Mouse (Mus musculus) spleen, adult 12 weeks (tissue): ENCODE data around the gene Spdye4a.
"Not testable (repeated sequence)": the region's sequence is repeated elsewhere in the genome, so short reads cannot be mapped to it uniquely, and the experiment has no call there.

Experiments
- DNase-seq: peaks from one replicate; pipeline ENCODE4 v3.0.0; 2022; ENCODE audit warnings: low spot score

Spdye4a gene

GRCm38 (mm10) chr5:143235028-143235693, 8.5 kb upstream of the Spdye4a start, which contains the start of gene Zfp12:
TSS of gene Zfp12 (plus strand) at chr5:143235163.
- peak; percentile 70 for DNase-seq

GRCm38 (mm10) chr5:143222287-143222686, 4.4 kb downstream of the Spdye4a start:
- DNase-seq, result no peak

GRCm38 (mm10) chr5:143220996-143221395, 5.7 kb downstream of the Spdye4a start:
- no peak for DNase-seq

GRCm38 (mm10) chr5:143213832-143214231, 12.9 kb downstream of the Spdye4a start:
- no peak for DNase-seq

- DNase-seq, result no peak
These were observed 21.7 kb downstream of the Spdye4a start for GRCm38 (mm10) chr5:143205015-143205414.

- DNase-seq, result no peak
These were observed 30.2 kb downstream of the Spdye4a start for GRCm38 (mm10) chr5:143196506-143196905.

- DNase-seq, result no peak
These were observed 31.5 kb downstream of the Spdye4a start for GRCm38 (mm10) chr5:143195166-143195565.

GRCm38 (mm10) chr5:143194747-143195146, 31.9 kb downstream of the Spdye4a start:
- DNase-seq, result not testable (repeated sequence)

- no peak for DNase-seq
These were observed 33.9 kb downstream of the Spdye4a start for GRCm38 (mm10) chr5:143192806-143193205.

- DNase-seq, result not testable (repeated sequence)
These were observed 38.7 kb downstream of the Spdye4a start for GRCm38 (mm10) chr5:143188014-143188413.

GRCm38 (mm10) chr5:143180255-143181076, 46.2 kb downstream of the Spdye4a start, which contains the start of the genes Rbak and Spdye4b:
TSS of gene Rbak (minus strand) at chr5:143180775.
TSS of gene Spdye4b (plus strand) at chr5:143181017.
- DNase-seq, result peak; percentile 69

GRCm38 (mm10) chr5:143179179-143179578, 47.5 kb downstream of the Spdye4a start:
- DNase-seq, result no peak

- DNase-seq, result no peak
These were observed 49.0 kb downstream of the Spdye4a start for GRCm38 (mm10) chr5:143177541-143178200.

GRCm38 (mm10) chr5:143175970-143176369, 50.7 kb downstream of the Spdye4a start:
- no peak for DNase-seq
